Mouse (Mus musculus): ENCODE data around the gene Fam92a. TPM values are rescaled to one million over a fixed set of nuclear protein-coding genes. Genes with fewer than 3 reads are reported as not detected.
"Not testable (repeated sequence)": the region's sequence is repeated elsewhere in the genome, so short reads cannot be mapped to it uniquely, and the experiment has no call there.

The Fam92a gene
- polyA plus RNA-seq (2012; rRNA removed): 4.0 and 5.4 TPM in 2 replicates

GRCm38 (mm10) chr4:12171318-12172091 is at the start of gene Fam92a:
Gene Fam92a, minus strand, starts transcription at chr4:12172015.
- DNase-seq: peak; percentile 63
- TF ChIP-seq CTCF (IDR thresholded peaks at IDR 0.05; ENCODE audit: insufficient read depth, low read length) (no peak), POLR2A (IDR thresholded peaks at IDR 0.05; ENCODE audit: borderline replicate concordance, extremely low read depth, low read depth, low read length) (no peak)
- peaks cover 5% of the 10 kb centered on the region for H3K4me1 ChIP-seq (ENCODE audit: control insufficient read depth, insufficient read depth, low read length)
- WGBS: under 1% methylated on average over 74 of the region's 74 CpGs
- H3K4me3 ChIP-seq (replicated peaks; ENCODE audit: extremely low read depth, low read depth, low read length): peak within 1 kb of the TSS; percentile 69

- 83% methylated on average over 10 of the region's 10 CpGs for WGBS
- Histone ChIP-seq H3K4me1 (ENCODE audit: control insufficient read depth, insufficient read depth, low read length) (no peaks in the 10 kb centered on the region), H3K4me3 (replicated peaks; ENCODE audit: extremely low read depth, low read depth, low read length) (no peak overlapping the region)
- TF ChIP-seq CTCF (IDR thresholded peaks at IDR 0.05; ENCODE audit: insufficient read depth, low read length): no peak
- no peak for TF ChIP-seq POLR2A (IDR thresholded peaks at IDR 0.05; ENCODE audit: borderline replicate concordance, extremely low read depth, low read depth, low read length)
- DNase-seq: no peak
Measured at GRCm38 (mm10) chr4:12178992-12179391, 7.2 kb upstream of the Fam92a start.

GRCm38 (mm10) chr4:12170986-12171317 is 863 bp downstream of the Fam92a start:
- TF ChIP-seq POLR2A (IDR thresholded peaks at IDR 0.05; ENCODE audit: borderline replicate concordance, extremely low read depth, low read depth, low read length) (no peak), CTCF (IDR thresholded peaks at IDR 0.05; ENCODE audit: insufficient read depth, low read length) (no peak)
- peaks cover 5% of the 10 kb centered on the region for H3K4me1 ChIP-seq (ENCODE audit: control insufficient read depth, insufficient read depth, low read length)
- no peak for DNase-seq
- WGBS: 13% methylated on average over 9 of the region's 9 CpGs
- H3K4me3 ChIP-seq (replicated peaks; ENCODE audit: extremely low read depth, low read depth, low read length): peak overlapping the region; percentile 69

- H3K4me1 ChIP-seq (ENCODE audit: control insufficient read depth, insufficient read depth, low read length): no peaks in the 10 kb centered on the region
- no peak for DNase-seq
- TF ChIP-seq CTCF (IDR thresholded peaks at IDR 0.05; ENCODE audit: insufficient read depth, low read length) (no peak), POLR2A (IDR thresholded peaks at IDR 0.05; ENCODE audit: borderline replicate concordance, extremely low read depth, low read depth, low read length) (no peak)
- no peak overlapping the region for H3K4me3 ChIP-seq (replicated peaks; ENCODE audit: extremely low read depth, low read depth, low read length)
Measured at GRCm38 (mm10) chr4:12147660-12148059, 24.2 kb downstream of the Fam92a start.

GRCm38 (mm10) chr4:12141516-12141915 is 30.3 kb downstream of the Fam92a start:
- WGBS: 90% methylated on average over 7 of the region's 7 CpGs
- not testable (repeated sequence) for H3K4me3 ChIP-seq (replicated peaks; ENCODE audit: extremely low read depth, low read depth, low read length); DNase-seq; H3K4me1 ChIP-seq (ENCODE audit: control insufficient read depth, insufficient read depth, low read length)

GRCm38 (mm10) chr4:12140592-12141062 is 31.2 kb downstream of the Fam92a start:
- H3K4me1 ChIP-seq (ENCODE audit: control insufficient read depth, insufficient read depth, low read length); H3K4me3 ChIP-seq (replicated peaks; ENCODE audit: extremely low read depth, low read depth, low read length): not testable (repeated sequence)
- WGBS: 3% methylated on average over 20 of the region's 40 CpGs
- peak; percentile 19 for DNase-seq

GRCm38 (mm10) chr4:12140141-12140567 is 31.7 kb downstream of the Fam92a start, which contains the start of gene Rbm12b1:
Gene Rbm12b1, plus strand, starts transcription at chr4:12140264.
- peak; percentile 77 for DNase-seq
- 3% methylated on average over 18 of the region's 32 CpGs for WGBS
- peak; percentile 58; the same call in 1 of the 2 replicates for TF ChIP-seq POLR2A (IDR thresholded peaks at IDR 0.05; ENCODE audit: borderline replicate concordance, extremely low read depth, low read depth, low read length)
- H3K4me1 ChIP-seq (ENCODE audit: control insufficient read depth, insufficient read depth, low read length): not testable (repeated sequence)
- peak within 1 kb of the TSS; percentile 46 for H3K4me3 ChIP-seq (replicated peaks; ENCODE audit: extremely low read depth, low read depth, low read length)

Other genes with a start within 250 kb of the Fam92a start
- gene Gm10604, start 190.8 kb downstream of the Fam92a start, polyA plus RNA-seq (2012; rRNA removed): not detected in 2 replicates
- gene Rbm12b2, start 82.6 kb downstream of the Fam92a start, polyA plus RNA-seq (2012; rRNA removed): 1.9 and 2.8 TPM in 2 replicates
- gene Rbm12b1, start 31.8 kb downstream of the Fam92a start, polyA plus RNA-seq (2012; rRNA removed): 5.3 and 5.4 TPM in 2 replicates